33 mouse cellular contexts compared by ENCODE assay signal in genomic region chr9:74801091-74801490, GRCm38 (mm10).
"Had no signal": no experiment of that assay in that cellular context is flagged by ENCODE, and none has a peak within 500 bp of the region (broad histone marks: within the 10 kb centered on the region; RNA-seq: fewer than 3 reads in every experiment).

No protein-coding gene starts in this region.

- H3K27ac ChIP-seq: heart, embryonic 10.5 days; heart, embryonic 13.5 days; heart, embryonic 15.5 days; hindbrain, embryonic 10.5 days; hindbrain, embryonic 12.5 days; hindbrain, embryonic 13.5 days; hindbrain, embryonic 14.5 days; hindbrain, embryonic 15.5 days; hindbrain, postnatal 0 days; intestine, embryonic 15.5 days; kidney, embryonic 15.5 days; kidney, postnatal 0 days; layer of hippocampus, adult 2 months had no signal

- ATAC-seq: hindbrain, embryonic 16.5 days; hindbrain, postnatal 0 days; inflammation-experienced regulatory T-cells, adult 6 months; intestine, embryonic 15.5 days; intestine, embryonic 16.5 days; intestine, postnatal 0 days had no signal

- H3K9me3 ChIP-seq: heart, embryonic 10.5 days; heart, embryonic 15.5 days; hindbrain, embryonic 10.5 days; hindbrain, embryonic 12.5 days; hindbrain, embryonic 13.5 days; hindbrain, embryonic 15.5 days; intestine, embryonic 15.5 days; kidney, embryonic 15.5 days had no signal

- H3K4me2 ChIP-seq: heart, embryonic 11.5 days; heart, embryonic 12.5 days; heart, embryonic 13.5 days; heart, embryonic 15.5 days; hindbrain, embryonic 12.5 days; hindbrain, embryonic 13.5 days; hindbrain, embryonic 14.5 days; hindbrain, embryonic 15.5 days; intestine, embryonic 15.5 days; kidney, embryonic 15.5 days had no signal

- H3K27me3 ChIP-seq: heart, embryonic 15.5 days; hindbrain, embryonic 12.5 days; hindbrain, embryonic 13.5 days; hindbrain, embryonic 15.5 days; intestine, embryonic 15.5 days; kidney, embryonic 15.5 days had no signal

- DNase-seq: heart, postnatal 10 days; heart, postnatal 14 days; heart, postnatal 36 days; heart, postnatal 4 days; kidney, adult 11 months; kidney, adult 18-20 months; kidney, adult 2 months; kidney, adult 8-10 months; kidney, adult 9 months; kidney, postnatal 10 days; kidney, postnatal 14 days; kidney, postnatal 25 days; kidney, postnatal 36 days; kidney, postnatal 4 days had no signal

- H3K4me3 ChIP-seq: heart, embryonic 10.5 days; heart, embryonic 12.5 days; heart, embryonic 13.5 days; heart, embryonic 15.5 days; hindbrain, embryonic 10.5 days; hindbrain, embryonic 12.5 days; hindbrain, embryonic 13.5 days; hindbrain, embryonic 15.5 days; intestine, embryonic 15.5 days; kidney, embryonic 15.5 days; layer of hippocampus, adult 2 months had no signal

- H3K9ac ChIP-seq: heart, embryonic 12.5 days; heart, embryonic 13.5 days; heart, embryonic 15.5 days; hindbrain, embryonic 12.5 days; hindbrain, embryonic 13.5 days; hindbrain, embryonic 14.5 days; hindbrain, embryonic 15.5 days; intestine, embryonic 15.5 days; kidney, embryonic 15.5 days had no signal

- H3K36me3 ChIP-seq: heart, embryonic 10.5 days; heart, embryonic 12.5 days; heart, embryonic 13.5 days; heart, embryonic 15.5 days; hindbrain, embryonic 10.5 days; hindbrain, embryonic 12.5 days; hindbrain, embryonic 13.5 days; hindbrain, embryonic 15.5 days; intestine, embryonic 15.5 days; kidney, embryonic 15.5 days had no signal

- H3K4me1 ChIP-seq: heart, embryonic 10.5 days; heart, embryonic 12.5 days; heart, embryonic 13.5 days; heart, embryonic 15.5 days; hindbrain, embryonic 10.5 days; hindbrain, embryonic 12.5 days; hindbrain, embryonic 15.5 days; intestine, embryonic 15.5 days; kidney, embryonic 15.5 days had no signal
